Mouse (Mus musculus): Measurements from ENCODE around the gene Ppy.

Ppy gene

GRCm38 (mm10) chr11:102087931-102088898 is 12.9 kb downstream of the Ppy start, which contains the start of gene Mpp2:
TSS of gene Mpp2 (minus strand) at chr11:102088515.
- DNase-seq (ENCODE audit: low read depth, low spot score): peak; percentile 62

GRCm38 (mm10) chr11:102087081-102087751 is 13.9 kb downstream of the Ppy start:
- DNase-seq (ENCODE audit: low read depth, low spot score): peak; percentile 71

GRCm38 (mm10) chr11:102086331-102086730 is 14.8 kb downstream of the Ppy start:
- DNase-seq (ENCODE audit: low read depth, low spot score): no peak

- DNase-seq (ENCODE audit: low read depth, low spot score): no peak
These were observed 17.0 kb downstream of the Ppy start for GRCm38 (mm10) chr11:102084159-102084558.

GRCm38 (mm10) chr11:102083193-102083592 is 17.9 kb downstream of the Ppy start:
- DNase-seq (ENCODE audit: low read depth, low spot score): no peak

GRCm38 (mm10) chr11:102082322-102082721 is 18.8 kb downstream of the Ppy start:
- peak; percentile 81 for DNase-seq (ENCODE audit: low read depth, low spot score)

GRCm38 (mm10) chr11:102073722-102074121 is 27.4 kb downstream of the Ppy start:
- no peak for DNase-seq (ENCODE audit: low read depth, low spot score)

GRCm38 (mm10) chr11:102072729-102073128 is 28.4 kb downstream of the Ppy start:
- no peak for DNase-seq (ENCODE audit: low read depth, low spot score)

GRCm38 (mm10) chr11:102070426-102070825 is 30.7 kb downstream of the Ppy start:
- no peak for DNase-seq (ENCODE audit: low read depth, low spot score)

- DNase-seq (ENCODE audit: low read depth, low spot score): no peak
These were observed 31.5 kb downstream of the Ppy start for GRCm38 (mm10) chr11:102069633-102070032.

GRCm38 (mm10) chr11:102068969-102069368 is 32.1 kb downstream of the Ppy start:
- peak; percentile 72 for DNase-seq (ENCODE audit: low read depth, low spot score)

GRCm38 (mm10) chr11:102063076-102063475 is 38.0 kb downstream of the Ppy start:
- DNase-seq (ENCODE audit: low read depth, low spot score): no peak

GRCm38 (mm10) chr11:102061941-102062473 is 39.1 kb downstream of the Ppy start:
- DNase-seq (ENCODE audit: low read depth, low spot score): no peak

- peak; percentile 61 for DNase-seq (ENCODE audit: low read depth, low spot score)
These were observed 39.7 kb downstream of the Ppy start for GRCm38 (mm10) chr11:102061236-102061940.

- DNase-seq (ENCODE audit: low read depth, low spot score): peak; percentile 74
These were observed 47.3 kb downstream of the Ppy start for GRCm38 (mm10) chr11:102053847-102054246.

GRCm38 (mm10) chr11:102053183-102053582 is 47.9 kb downstream of the Ppy start:
- no peak for DNase-seq (ENCODE audit: low read depth, low spot score)

- no peak for DNase-seq (ENCODE audit: low read depth, low spot score)
These were observed 48.4 kb downstream of the Ppy start for GRCm38 (mm10) chr11:102052697-102053096.

- no peak for DNase-seq (ENCODE audit: low read depth, low spot score)
These were observed 49.2 kb downstream of the Ppy start for GRCm38 (mm10) chr11:102051954-102052353.

GRCm38 (mm10) chr11:102051541-102051940 is 49.6 kb downstream of the Ppy start:
- no peak for DNase-seq (ENCODE audit: low read depth, low spot score)

All from ES-CJ7 (cell line).